Mouse (Mus musculus) ES-Bruce4 (cell line): ENCODE data around the gene Xpot.

Experiments used
- CTCF ChIP-seq: IDR thresholded peaks from one replicate; pipeline ENCODE4 v1.8.1; 2011; ENCODE audit warnings: low read depth, low read length
- EP300 ChIP-seq: IDR thresholded peaks from 2 replicates; pipeline ENCODE4 v1.6.1; 2011; ENCODE audit warnings: low read depth, low read length; ENCODE audit not compliant: insufficient read depth
- POLR2A ChIP-seq: IDR thresholded peaks from one replicate; pipeline ENCODE4 v1.8.1; 2011; ENCODE audit warnings: low read length; ENCODE audit not compliant: insufficient read depth

GRCm38 (mm10) chr10:121641272-121642053, 15.3 kb upstream of the Xpot start, which contains the start of gene D930020B18Rik:
- TF ChIP-seq POLR2A, result no peak
- TF ChIP-seq CTCF, result no peak
- no peak for TF ChIP-seq EP300
